Mouse (Mus musculus) left cerebral cortex, postnatal 14 days (tissue): ENCODE results near the gene Trim66. TPM values are rescaled to one million over a fixed set of nuclear protein-coding genes. Genes with fewer than 3 reads are reported as not detected.

Experiments
- DNase-seq, 2 experiments: peaks; one replicate each; pipeline ENCODE4 v3.0.0; 2021 to 2022; ENCODE audit warnings: low spot score in 2 of 2, mixed read lengths in 1 of 2
- intact Hi-C: fragments of 180-260 bp; cut with DNase I; formaldehyde crosslinking; loops from one replicate; pipeline ENCODE4 v1.15.1; 2025
- total RNA-seq, 2 experiments: library from RNA; stranded (reverse); gene quantifications; 2 replicates each; pipeline ENCODE4 v1.2.3; 2021

The Trim66 gene
- total RNA-seq, 2 experiments from 2014 or later = 8.7 to 11.0 TPM

DNA sequence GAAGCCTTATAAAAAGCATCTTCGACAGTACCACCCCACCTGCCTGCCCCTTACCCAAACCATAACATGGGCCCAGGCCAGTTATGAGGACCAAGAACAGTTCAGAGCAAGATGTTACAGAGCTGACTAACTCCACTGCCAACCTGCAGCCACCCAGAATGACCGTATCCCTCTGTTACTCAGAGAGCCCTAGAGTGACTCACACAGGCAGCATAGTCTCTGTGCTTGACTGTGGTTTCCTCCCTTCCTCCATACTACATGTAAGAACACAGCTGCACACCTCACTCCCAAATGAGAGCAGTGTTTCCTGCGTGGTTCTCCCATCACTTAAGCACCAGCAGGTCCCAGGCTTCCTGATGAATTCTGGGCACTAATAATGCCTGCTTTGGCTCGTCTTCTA is 37.2 kb downstream of the Trim66 start:
- intact Hi-C loops = no loop called here
- no peak for DNase-seq

DNA sequence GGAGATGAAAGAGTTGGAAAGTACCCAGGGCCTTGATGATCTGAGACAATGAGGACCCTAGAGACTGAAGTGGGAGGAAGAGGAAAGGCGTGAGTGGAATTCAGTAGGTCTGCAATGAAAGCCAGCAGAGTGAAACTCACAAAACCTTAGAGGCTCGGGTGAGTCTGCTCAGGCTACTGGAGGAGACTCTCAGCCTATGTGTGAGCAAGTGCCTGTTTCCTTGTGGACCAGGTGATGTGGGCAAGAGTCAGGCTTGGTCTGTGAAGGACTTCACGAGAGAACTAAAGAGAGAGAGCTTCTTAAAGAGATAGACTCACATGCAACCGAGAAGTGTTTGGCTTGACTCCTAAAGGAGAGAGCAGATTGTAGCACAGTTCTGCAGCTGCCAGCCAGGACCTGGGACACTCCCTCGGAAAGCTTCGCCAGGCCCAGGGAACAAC is 39.7 kb downstream of the Trim66 start:
- intact Hi-C loops = no loop called here
- DNase-seq = peak in 1 of 2 experiments; percentile 40

DNA sequence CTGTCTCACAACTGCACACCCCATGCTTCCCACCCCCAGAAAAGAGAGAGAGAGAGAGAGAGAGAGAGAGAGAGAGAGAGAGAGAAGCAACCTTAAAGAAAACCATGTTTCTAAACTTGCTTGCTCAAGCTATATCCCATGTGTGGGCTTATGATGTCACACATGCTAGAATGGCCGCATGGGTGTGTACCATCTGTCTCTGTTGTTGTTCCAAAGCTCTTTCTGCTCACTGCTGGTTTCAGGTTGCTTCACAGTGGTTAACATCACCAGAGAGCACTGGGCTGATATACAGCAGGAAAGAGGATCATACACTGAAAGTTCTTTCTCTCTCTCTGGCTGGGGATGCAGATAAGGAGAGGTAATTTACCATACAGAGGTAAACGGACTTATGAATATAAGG is 40.3 kb downstream of the Trim66 start:
- DNase-seq = peak; percentile 20 to 40
- intact Hi-C loops = no loop called here

DNA sequence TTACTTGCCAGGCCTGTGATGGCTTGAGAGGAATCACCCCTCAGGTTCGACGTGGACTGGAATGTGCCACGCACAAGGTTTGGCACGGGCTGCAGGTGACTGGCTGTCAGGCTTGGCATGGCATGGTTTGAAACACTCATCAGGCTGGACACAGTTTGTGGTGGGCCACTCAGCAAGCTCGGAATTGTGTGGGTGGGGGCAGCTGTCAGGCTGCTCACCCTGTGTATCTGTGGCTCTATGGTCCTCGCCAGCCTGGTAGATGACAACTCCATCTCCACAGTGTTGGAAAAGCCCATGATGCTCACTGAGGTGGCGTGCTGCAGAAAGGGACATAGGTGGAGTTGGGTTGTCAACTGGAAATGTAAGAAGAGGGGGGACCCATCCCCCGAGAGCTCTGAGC is 47.2 kb downstream of the Trim66 start:
- no peak for DNase-seq
- intact Hi-C loops = no loop called here

DNA sequence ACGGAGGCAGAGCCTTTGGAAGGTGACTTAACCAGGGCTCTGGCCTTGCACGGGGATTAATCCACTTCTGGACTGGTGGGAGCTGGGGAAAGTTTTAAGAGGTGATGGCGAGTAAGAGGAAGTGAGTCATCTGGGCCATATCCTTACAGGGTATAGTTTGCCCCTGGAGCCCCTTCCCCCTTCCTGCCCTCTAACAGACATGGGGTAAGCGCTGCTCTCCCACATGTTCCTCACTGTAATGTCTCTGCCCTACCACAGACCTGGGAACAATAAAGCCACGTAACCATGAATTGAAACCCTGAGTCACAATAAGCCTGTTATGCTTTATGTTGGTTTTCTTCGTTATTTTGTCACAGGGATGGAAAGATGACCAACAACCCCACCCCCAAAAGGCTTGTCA is 51.4 kb downstream of the Trim66 start:
- intact Hi-C loops = no loop called here
- no peak for DNase-seq

DNA sequence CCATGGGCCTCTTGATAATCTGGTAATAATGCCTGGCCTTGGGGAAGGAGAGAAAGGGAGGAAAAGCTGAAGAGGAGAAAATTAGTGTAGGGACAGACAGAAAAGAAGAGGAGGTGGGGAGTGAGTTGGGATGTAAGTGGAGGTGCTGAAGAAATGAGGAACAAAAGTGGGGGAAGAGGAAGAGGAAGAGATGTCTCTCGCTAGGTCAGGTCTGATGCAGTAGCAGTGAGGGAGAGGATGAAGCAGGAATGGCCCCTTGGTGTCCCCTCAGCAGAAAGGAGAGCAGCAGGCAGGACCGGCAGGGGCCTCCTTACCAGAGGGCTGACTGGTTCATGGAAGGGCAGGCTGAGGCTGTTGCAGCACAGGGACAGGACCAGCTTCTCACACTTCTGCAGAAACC is 52.2 kb downstream of the Trim66 start:
- intact Hi-C loops = no loop called here
- no peak for DNase-seq

DNA sequence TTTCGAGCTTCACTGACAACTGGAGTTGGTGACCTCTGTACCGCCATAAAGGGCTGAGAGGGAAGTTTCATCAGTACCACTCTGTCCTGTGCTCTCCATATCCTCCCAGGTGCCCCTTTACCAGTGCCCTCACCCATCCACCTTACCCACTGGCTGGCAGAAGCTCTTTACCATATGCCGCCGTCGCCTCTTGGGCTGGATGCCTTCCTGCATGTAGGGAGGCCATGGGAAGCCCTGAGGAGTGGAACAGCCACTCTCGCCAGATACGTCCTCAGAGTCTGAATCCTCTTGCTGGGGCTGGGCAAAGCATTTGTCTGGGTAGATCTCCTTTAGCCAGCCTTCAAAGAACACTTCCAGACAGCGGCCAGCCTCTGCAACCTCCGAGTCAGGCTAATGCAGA is 53.1 kb downstream of the Trim66 start:
- intact Hi-C loops = no loop called here
- DNase-seq = no peak

DNA sequence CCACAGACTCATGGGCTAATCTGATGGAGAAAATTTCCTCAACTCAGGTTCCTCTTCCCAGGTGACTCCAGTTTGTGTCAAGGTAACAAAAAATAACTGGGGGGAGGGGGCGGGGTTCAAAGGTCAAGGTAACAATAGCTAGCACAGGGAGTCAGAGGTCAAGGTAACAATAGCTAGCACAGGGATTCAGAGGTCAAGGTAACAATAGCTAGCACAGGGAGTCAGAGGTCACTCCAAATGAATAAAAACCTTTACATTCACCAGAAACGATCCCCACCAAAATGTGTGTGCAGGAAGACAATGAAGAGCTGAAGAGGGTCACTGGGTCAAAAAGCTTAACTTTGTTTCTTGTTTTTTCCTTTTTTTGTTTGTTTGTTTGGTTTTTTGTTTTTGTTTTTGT is 59.9 kb downstream of the Trim66 start:
- no peak for DNase-seq

DNA sequence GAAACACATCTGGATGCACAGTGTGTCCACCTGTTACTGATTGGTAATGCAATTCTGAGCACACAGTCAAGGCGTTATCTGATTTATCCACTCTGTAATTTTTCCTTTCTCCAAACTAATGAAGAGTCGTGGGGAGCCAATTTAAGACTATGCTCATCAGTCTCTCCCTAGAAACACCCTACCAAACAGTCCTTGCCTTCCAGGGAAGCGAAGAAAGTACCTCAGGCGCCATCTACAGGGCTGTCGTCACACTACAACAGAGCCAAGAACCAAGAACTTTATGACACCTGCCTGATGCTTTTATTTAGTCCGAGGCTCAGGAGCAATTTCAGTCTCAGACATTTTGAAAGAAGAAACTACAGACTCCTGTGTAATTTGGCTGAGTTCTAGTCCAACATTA is 62.9 kb downstream of the Trim66 start:
- peak; percentile 60 to 77 for DNase-seq
- intact Hi-C loops = loop anchor here (10.0 kb wide), 1 partner anchor 480 kb away; no protein-coding TSS in a partner anchor

More for the DNA sequence above, 59.9 kb downstream of the Trim66 start:
- intact Hi-C loops = loop anchor here (10.0 kb wide), 1 partner anchor 483 kb away; no protein-coding TSS in a partner anchor

DNA sequence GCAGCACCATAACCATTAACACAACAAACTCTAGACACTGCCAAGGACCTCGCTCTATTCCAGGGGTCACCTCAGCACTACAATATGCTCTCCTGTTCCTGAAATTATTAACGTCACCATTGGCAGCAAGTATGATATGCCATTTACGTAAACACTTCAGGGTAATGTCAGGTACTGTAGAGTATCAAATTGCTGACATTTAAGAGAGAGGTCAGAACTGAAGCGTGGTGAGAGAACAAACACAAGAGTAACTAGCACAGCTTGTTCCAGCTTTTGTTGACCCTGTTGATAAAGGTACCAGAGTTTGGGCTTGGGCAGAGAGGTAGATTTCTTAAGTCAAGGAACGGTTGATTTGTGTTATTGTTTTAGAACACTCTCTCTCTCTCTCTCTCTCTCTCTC is 65.2 kb downstream of the Trim66 start:
- no peak for DNase-seq
- intact Hi-C loops = loop anchor here (10.0 kb wide), 1 partner anchor 478 kb away; no protein-coding TSS in a partner anchor

DNA sequence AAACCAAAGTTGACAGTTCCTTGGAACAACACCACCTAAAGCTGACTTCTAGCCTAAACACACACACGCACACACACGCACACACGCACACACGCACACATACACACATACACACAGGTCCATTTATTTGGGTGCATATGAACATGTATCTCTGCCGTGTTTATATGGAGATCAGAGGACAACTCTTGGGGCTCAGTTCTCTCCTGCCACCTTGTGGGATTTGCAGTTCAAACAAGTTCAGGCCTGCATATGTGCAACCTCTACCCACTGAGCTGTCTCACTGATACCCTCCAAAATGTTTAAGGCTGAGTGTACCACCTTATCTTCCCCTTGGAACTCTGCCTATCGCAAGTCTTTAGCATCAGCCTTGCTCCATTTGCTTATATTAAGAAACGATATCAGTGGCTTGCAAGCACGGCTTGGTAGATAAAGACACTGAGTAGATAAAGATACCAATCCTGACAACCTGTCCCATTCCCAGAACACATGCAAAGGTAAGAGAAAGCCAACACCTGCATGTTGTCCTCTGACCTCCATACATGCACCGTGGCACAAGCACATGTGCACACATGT is 67.2 kb downstream of the Trim66 start:
- DNase-seq = no peak
- intact Hi-C loops = loop anchor here (10.0 kb wide), 1 partner anchor 476 kb away; no protein-coding TSS in a partner anchor

DNA sequence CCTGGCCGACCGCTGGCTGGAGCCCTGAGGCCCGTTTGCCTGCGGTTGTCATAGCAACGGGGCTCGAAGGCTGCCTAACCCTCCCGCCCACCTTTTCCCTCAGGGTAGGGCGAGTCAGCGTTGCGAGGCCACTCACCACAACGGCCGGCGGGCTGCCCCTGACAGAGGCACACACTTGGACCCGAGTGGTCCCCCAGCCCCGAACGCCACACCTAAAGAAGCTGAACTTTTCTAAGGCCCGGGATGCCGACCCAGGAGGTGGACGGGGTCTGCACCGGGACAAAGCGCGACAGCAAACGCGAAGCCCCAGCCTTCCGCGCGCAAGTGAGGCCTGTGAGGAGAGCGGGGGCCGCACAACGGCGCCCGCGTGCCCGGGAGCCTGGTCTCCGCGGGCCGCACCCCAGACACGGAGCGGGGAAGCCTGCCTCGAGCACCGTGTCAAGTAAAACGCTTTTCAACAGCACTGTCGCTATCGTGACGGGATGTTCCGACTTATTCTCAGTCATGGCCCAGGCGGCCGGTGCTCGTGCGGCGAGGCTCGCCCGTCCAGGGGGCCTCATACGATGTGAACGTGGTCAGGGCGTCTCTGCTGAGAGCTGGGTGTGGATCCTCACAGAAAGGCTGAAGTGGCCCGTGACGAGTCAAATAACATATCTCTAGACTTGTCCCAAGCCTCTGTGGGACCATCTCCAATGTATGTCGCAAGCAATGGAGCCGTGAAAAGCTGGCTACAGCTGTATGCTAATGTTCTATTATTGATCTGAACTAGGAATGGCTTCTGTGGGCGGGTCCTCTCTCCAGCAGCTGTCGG is 68.9 kb downstream of the Trim66 start, which contains the start of gene Stk33:
Stk33 (minus strand) TSS at position 301 of the 811 bp plus-strand sequence.
- peak; percentile 17 to 18 for DNase-seq
- intact Hi-C loops = no loop called here

DNA sequence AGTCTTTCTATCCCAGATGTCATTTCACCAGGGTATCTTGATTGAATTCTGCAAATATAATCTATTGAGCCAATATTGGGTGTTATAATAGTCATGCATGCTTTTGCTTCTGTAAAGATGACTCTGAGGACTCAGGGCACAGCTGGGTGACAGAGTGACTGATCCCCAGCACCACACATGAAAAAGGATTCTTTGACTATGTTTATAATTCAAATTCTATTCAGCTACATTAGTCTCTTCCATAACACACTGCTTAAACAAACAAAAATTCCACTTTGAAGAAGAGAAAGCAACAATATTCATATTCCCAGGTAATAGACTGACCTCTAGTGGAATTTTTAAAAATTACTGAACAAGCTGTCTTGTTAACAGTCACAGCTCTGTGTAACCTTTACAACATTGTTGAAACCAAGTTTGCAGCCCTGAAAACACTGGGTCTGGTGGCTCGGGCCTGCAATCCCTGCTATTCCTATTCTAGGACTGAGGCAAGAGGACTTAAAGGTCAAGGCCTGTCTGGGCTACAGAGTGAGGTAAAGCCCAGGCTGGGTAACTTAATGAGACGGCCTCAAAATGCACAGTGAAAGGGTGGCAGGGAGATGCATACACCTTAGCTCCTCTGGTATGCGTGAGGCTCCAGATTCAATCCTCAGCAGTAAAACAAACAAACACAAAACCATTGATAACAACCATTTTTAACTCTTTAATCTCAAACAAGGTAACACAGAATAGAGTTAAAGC is 83.3 kb downstream of the Trim66 start:
- intact Hi-C loops = loop anchor here (2.0 to 10.0 kb wide), 4 partner anchors 200 to 387 kb away; no protein-coding TSS in a partner anchor
- peak in 1 of 2 experiments; percentile 66 for DNase-seq

DNA sequence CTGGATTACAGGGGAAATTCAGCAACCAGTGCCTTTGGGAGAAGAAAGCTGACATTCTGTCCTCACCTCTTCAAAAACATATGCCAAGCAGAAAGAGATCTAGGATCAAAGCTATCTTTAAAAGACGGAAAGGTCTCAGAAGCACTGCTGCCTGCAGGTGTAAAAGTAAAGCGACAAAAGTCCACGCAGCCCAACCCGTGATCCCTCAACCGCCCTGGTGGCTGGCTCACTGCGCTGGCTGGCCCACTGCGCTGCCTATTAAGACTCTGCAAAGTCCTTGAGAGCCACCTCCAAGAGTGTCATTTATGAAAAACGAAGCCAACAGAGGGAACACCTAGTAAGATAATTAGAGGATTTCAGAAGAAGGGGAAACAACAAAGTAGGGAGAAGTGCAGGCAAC is 85.1 kb downstream of the Trim66 start:
- intact Hi-C loops = loop anchor here (5.0 to 10.0 kb wide), 2 partner anchors 198 to 386 kb away; no protein-coding TSS in a partner anchor

DNA sequence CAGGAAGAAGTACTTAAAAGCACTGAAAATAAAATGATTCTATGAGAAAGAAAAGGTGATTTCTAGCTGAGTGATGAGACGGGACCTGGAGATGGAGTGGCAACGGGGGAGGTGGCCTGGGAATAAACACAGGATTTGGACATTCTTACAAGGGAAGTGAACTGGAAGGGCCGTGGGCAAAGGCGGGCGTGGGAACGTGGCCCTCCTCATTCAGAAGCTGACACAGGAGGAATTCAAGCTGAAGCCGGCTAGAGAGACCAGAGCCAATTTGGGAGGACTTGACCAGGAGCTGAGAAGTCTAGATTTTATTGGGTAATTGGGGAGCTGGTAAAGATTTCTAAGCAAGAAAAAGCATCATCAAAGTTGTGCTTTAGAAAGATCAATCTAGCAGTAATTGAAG is 102.4 kb downstream of the Trim66 start:
- DNase-seq = peak in 1 of 2 experiments; percentile 5
- intact Hi-C loops = no loop called here

More for the DNA sequence above, 85.1 kb downstream of the Trim66 start:
- no peak for DNase-seq

DNA sequence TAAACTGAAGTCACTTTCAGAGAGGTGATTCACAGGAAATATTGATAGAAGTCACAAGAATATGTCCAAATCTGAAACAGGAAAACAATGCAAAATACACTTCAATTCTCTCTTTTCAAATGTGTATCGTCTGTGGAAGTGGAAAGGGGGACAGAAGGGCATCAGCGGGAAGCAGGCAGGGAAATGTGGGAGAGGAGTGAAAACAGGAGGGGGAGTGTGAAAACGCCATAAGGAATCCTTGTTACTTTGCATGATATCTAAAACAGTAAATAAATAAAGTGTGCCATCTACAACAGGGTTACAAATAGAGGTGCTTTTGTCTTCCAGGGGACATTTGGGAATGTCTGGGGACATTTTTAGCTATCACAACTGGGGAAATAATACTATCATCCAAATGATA is 108.6 kb downstream of the Trim66 start:
- intact Hi-C loops = no loop called here

More for the DNA sequence above, 108.6 kb downstream of the Trim66 start:
- no peak for DNase-seq
